Mouse (Mus musculus): ENCODE data around the gene Tcp11. TPM values are rescaled to one million over a fixed set of nuclear protein-coding genes. Genes with fewer than 3 reads are reported as not detected.

Gene Tcp11
- polyA plus RNA-seq, 1 experiment from 2014 or later = 1.8 TPM

- Histone ChIP-seq H3K4me1 (replicated peaks; ENCODE audit: control insufficient read depth, insufficient read depth, low read length) (no peaks in the 10 kb centered on the region; the same call in 1 of the 2 replicates), H3K27me3 (replicated peaks; ENCODE audit: control insufficient read depth, insufficient read depth, low read length) (no peaks in the 10 kb centered on the region), H3K9me3 (ENCODE audit: control insufficient read depth, low read length) (no peaks in the 10 kb centered on the region), H3K9ac (replicated peaks; ENCODE audit: low read depth, low read length) (no peak overlapping the region), H3K4me3 (replicated peaks; ENCODE audit: low read length) (no peak overlapping the region), H3K4me2 (ENCODE audit: low read length) (no peak overlapping the region), H3K27ac (ENCODE audit: low read length) (no peak overlapping the region; the same call in 1 of the 2 replicates), H3K36me3 (ENCODE audit: control insufficient read depth, insufficient read depth) (peaks cover 6% of the 10 kb centered on the region; the same call in 1 of the 2 replicates)
- peak; percentile 55 for ATAC-seq
- 50% methylated on average over 7 of the region's 7 CpGs for WGBS
Measured at GRCm38 (mm10) chr17:28061472-28061871, 19.0 kb downstream of the Tcp11 start.

DNA sequence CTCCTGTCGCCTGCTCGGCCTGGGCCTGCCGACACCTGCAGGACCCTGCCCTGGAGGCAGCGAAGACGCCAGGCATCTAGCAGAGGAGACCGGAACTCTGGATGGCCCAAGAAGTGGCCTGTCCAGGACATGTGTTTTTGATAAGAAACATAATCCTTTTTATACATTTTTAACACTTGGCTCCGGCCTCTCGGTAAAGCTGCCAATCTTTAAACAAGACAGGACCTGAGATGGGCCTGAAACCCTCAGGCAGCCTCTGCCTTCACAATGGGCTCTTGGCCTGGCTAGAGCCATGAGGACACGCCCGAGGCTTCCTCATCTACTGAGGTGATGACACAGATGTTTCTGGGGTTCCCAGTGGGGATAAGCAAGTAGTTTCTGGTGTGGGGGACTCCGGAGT is 19.8 kb downstream of the Tcp11 start:
- Histone ChIP-seq H3K4me1 (replicated peaks; ENCODE audit: control insufficient read depth, insufficient read depth, low read length) (no peaks in the 10 kb centered on the region; the same call in 1 of the 2 replicates), H3K27me3 (replicated peaks; ENCODE audit: control insufficient read depth, insufficient read depth, low read length) (no peaks in the 10 kb centered on the region), H3K9ac (replicated peaks; ENCODE audit: low read depth, low read length) (no peak overlapping the region), H3K27ac (ENCODE audit: low read length) (no peak overlapping the region), H3K4me3 (replicated peaks; ENCODE audit: low read length) (no peak overlapping the region), H3K36me3 (ENCODE audit: control insufficient read depth, insufficient read depth) (peaks cover 6% of the 10 kb centered on the region; the same call in 1 of the 2 replicates), H3K4me2 (ENCODE audit: low read length) (no peak overlapping the region), H3K9me3 (ENCODE audit: control insufficient read depth, low read length) (no peaks in the 10 kb centered on the region)
- ATAC-seq = no peak
- WGBS = 93% methylated on average over 11 of the region's 11 CpGs

DNA sequence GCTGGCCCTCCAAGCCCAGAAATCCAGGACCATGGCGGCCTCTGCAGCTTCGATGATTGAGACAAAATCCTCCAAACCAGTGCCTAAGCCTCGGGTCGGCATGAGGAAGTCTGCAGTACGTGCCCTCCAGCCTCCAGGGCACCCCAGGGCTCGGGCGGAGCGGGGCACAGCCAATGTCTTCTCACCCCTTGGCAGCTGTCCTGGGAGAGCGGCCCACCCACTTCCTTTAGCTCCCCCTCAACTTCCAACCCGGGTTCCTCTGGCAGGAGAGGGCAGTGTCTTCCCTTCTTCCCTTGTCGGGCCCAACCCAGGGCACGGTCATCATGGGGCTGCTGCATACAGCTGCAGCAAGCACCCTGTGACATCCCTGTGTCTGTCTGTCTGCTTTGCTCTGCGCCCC is 22.1 kb downstream of the Tcp11 start:
- H3K4me2 ChIP-seq (ENCODE audit: low read length) = no peak overlapping the region
- no peaks in the 10 kb centered on the region for H3K9me3 ChIP-seq (ENCODE audit: control insufficient read depth, low read length)
- ATAC-seq = no peak
- 87% methylated on average over 13 of the region's 13 CpGs for WGBS
- H3K27me3 ChIP-seq (replicated peaks; ENCODE audit: control insufficient read depth, insufficient read depth, low read length) = no peaks in the 10 kb centered on the region
- H3K4me1 ChIP-seq (replicated peaks; ENCODE audit: control insufficient read depth, insufficient read depth, low read length) = no peaks in the 10 kb centered on the region; the same call in 1 of the 2 replicates
- H3K4me3 ChIP-seq (replicated peaks; ENCODE audit: low read length) = no peak overlapping the region
- H3K36me3 ChIP-seq (ENCODE audit: control insufficient read depth, insufficient read depth) = peaks cover 6% of the 10 kb centered on the region
- no peak overlapping the region for H3K27ac ChIP-seq (ENCODE audit: low read length)
- H3K9ac ChIP-seq (replicated peaks; ENCODE audit: low read depth, low read length) = no peak overlapping the region

DNA sequence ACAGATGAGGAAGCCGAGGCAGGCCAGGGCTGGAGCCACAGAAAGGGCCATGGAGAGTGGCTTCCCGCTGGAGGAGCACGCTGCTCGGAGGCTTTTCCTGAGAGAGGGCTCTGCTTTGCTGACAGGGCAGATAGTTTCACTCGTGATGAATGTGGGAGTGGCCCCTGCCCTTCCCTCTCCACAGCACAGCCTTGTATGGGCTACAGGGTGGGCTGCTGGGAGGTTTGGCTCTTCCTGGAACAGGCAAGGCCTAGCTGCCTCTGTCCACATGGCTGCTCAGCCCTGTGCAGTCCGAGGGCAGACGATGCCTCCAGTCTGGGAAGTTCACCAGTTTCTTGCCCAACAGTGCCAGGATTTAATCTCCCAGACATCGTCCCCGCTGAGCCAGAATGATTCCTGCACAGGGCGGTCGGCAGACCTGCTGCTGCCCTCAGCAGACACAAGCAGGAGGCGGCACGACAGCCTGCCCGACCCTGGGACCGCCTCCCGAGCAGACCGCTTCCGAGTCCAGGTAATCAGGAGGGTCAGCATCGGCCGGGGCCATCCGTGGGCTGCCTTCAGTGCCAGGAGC is 28.1 kb downstream of the Tcp11 start:
- Histone ChIP-seq H3K4me3 (replicated peaks; ENCODE audit: low read length) (no peak overlapping the region), H3K4me1 (replicated peaks; ENCODE audit: control insufficient read depth, insufficient read depth, low read length) (no peaks in the 10 kb centered on the region; the same call in 1 of the 2 replicates), H3K9me3 (ENCODE audit: control insufficient read depth, low read length) (no peaks in the 10 kb centered on the region), H3K27ac (ENCODE audit: low read length) (no peak overlapping the region), H3K36me3 (ENCODE audit: control insufficient read depth, insufficient read depth) (no peaks in the 10 kb centered on the region; the same call in 1 of the 2 replicates), H3K4me2 (ENCODE audit: low read length) (no peak overlapping the region), H3K9ac (replicated peaks; ENCODE audit: low read depth, low read length) (no peak overlapping the region), H3K27me3 (replicated peaks; ENCODE audit: control insufficient read depth, insufficient read depth, low read length) (no peaks in the 10 kb centered on the region)
- 83% methylated on average over 21 of the region's 21 CpGs for WGBS
- ATAC-seq = no peak

- Histone ChIP-seq H3K4me1 (replicated peaks; ENCODE audit: control insufficient read depth, insufficient read depth, low read length) (no peaks in the 10 kb centered on the region; the same call in 1 of the 2 replicates), H3K9ac (replicated peaks; ENCODE audit: low read depth, low read length) (no peak overlapping the region), H3K36me3 (ENCODE audit: control insufficient read depth, insufficient read depth) (no peaks in the 10 kb centered on the region; the same call in 1 of the 2 replicates), H3K9me3 (ENCODE audit: control insufficient read depth, low read length) (no peaks in the 10 kb centered on the region), H3K27ac (ENCODE audit: low read length) (no peak overlapping the region), H3K4me2 (ENCODE audit: low read length) (no peak overlapping the region), H3K27me3 (replicated peaks; ENCODE audit: control insufficient read depth, insufficient read depth, low read length) (no peaks in the 10 kb centered on the region), H3K4me3 (replicated peaks; ENCODE audit: low read length) (no peak overlapping the region)
- 92% methylated on average over 8 of the region's 8 CpGs for WGBS
- no peak for ATAC-seq
Measured at GRCm38 (mm10) chr17:28050210-28050609, 30.2 kb downstream of the Tcp11 start.

GRCm38 (mm10) chr17:28048425-28048824 is 32.0 kb downstream of the Tcp11 start:
- H3K9me3 ChIP-seq (ENCODE audit: control insufficient read depth, low read length) = no peaks in the 10 kb centered on the region
- H3K27me3 ChIP-seq (replicated peaks; ENCODE audit: control insufficient read depth, insufficient read depth, low read length) = no peaks in the 10 kb centered on the region
- no peaks in the 10 kb centered on the region for H3K36me3 ChIP-seq (ENCODE audit: control insufficient read depth, insufficient read depth)
- 45% methylated on average over 4 of the region's 4 CpGs for WGBS
- no peak overlapping the region for H3K27ac ChIP-seq (ENCODE audit: low read length)
- no peaks in the 10 kb centered on the region; the same call in 1 of the 2 replicates for H3K4me1 ChIP-seq (replicated peaks; ENCODE audit: control insufficient read depth, insufficient read depth, low read length)
- H3K4me2 ChIP-seq (ENCODE audit: low read length) = no peak overlapping the region
- H3K9ac ChIP-seq (replicated peaks; ENCODE audit: low read depth, low read length) = no peak overlapping the region
- peak; percentile 74; the same call in 1 of the 2 replicates for ATAC-seq
- no peak overlapping the region for H3K4me3 ChIP-seq (replicated peaks; ENCODE audit: low read length)

DNA sequence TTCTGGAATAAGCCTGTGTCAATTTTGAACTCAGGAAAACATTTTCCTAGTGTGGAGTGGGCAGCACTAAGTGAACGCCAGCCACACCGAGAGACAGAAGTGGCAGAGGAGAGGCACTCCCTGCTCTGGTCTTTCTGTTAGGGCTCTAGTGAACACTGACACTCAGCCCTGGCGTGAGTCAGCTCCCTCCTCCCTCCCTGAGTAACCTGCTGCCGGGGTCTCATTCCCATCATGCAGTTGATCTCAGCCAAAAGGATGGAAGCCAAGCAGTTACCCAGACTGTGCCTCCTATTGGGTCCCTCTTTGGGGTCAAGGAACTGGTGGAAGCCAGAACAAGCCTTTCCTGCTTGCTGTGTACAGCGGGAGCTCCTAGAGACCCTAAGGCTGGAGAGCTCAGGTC is 32.9 kb downstream of the Tcp11 start:
- WGBS = 85% methylated on average over 4 of the region's 5 CpGs
- H3K4me1 ChIP-seq (replicated peaks; ENCODE audit: control insufficient read depth, insufficient read depth, low read length) = peaks cover 8% of the 10 kb centered on the region
- no peak overlapping the region for H3K4me2 ChIP-seq (ENCODE audit: low read length)
- no peak for ATAC-seq
- H3K9me3 ChIP-seq (ENCODE audit: control insufficient read depth, low read length) = no peaks in the 10 kb centered on the region
- no peaks in the 10 kb centered on the region for H3K27me3 ChIP-seq (replicated peaks; ENCODE audit: control insufficient read depth, insufficient read depth, low read length)
- H3K36me3 ChIP-seq (ENCODE audit: control insufficient read depth, insufficient read depth) = no peaks in the 10 kb centered on the region
- no peak overlapping the region for H3K9ac ChIP-seq (replicated peaks; ENCODE audit: low read depth, low read length)
- H3K4me3 ChIP-seq (replicated peaks; ENCODE audit: low read length) = no peak overlapping the region
- no peak overlapping the region for H3K27ac ChIP-seq (ENCODE audit: low read length)

DNA sequence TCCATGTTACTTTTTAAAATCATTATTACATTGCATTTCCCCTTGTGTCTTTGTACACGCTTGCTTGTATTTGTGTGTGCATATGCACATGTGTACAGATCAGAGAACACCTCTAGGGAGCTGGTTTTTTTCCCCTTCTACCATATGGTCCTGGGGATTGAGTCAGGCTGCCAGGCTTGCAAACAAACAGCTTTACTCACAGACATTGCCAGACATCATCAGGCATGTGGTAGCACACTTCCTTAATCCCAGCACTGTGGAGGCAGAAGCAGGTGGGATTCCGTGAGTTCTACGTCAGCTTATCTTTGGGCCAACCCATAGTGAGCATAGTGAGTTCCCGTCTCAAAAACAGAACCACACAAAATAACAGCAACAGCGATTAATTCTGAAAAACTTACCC is 33.4 kb downstream of the Tcp11 start:
- Histone ChIP-seq H3K27me3 (replicated peaks; ENCODE audit: control insufficient read depth, insufficient read depth, low read length) (no peaks in the 10 kb centered on the region), H3K27ac (ENCODE audit: low read length) (no peak overlapping the region), H3K9me3 (ENCODE audit: control insufficient read depth, low read length) (no peaks in the 10 kb centered on the region), H3K4me3 (replicated peaks; ENCODE audit: low read length) (no peak overlapping the region), H3K9ac (replicated peaks; ENCODE audit: low read depth, low read length) (no peak overlapping the region), H3K4me2 (ENCODE audit: low read length) (no peak overlapping the region), H3K4me1 (replicated peaks; ENCODE audit: control insufficient read depth, insufficient read depth, low read length) (peaks cover 13% of the 10 kb centered on the region), H3K36me3 (ENCODE audit: control insufficient read depth, insufficient read depth) (no peaks in the 10 kb centered on the region)
- no peak for ATAC-seq
- 74% methylated on average over 5 of the region's 5 CpGs for WGBS

DNA sequence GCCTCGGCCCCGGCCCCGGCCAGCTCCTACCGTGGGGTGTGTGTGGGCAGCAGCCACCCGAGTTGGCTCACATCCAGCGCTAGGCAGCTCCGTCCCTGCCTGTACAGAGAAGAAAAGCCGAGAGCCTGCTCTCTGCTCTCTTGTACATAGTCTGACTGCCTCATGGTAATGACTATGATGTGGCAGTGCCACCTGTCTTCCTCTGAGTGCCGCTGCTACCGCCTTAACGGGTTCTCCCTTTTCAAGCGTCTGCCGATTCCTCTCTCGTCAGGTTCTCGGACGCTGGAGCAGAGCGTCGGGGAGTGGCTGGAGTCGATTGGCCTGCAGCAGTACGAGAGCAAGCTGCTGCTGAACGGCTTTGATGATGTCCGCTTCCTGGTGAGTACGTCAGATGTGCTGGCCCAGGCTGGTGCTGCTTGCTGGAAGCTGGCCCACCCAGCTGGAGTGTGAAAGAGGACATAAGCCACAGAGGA is 38.1 kb downstream of the Tcp11 start:
- peak overlapping the region; percentile 32 for H3K4me3 ChIP-seq (replicated peaks; ENCODE audit: low read length)
- peak overlapping the region; percentile 76 for H3K27ac ChIP-seq (ENCODE audit: low read length)
- whole genome bisulfite sequencing = 17% methylated on average over 23 of the region's 23 CpGs
- no peaks in the 10 kb centered on the region for H3K36me3 ChIP-seq (ENCODE audit: control insufficient read depth, insufficient read depth)
- ATAC-seq = peak; percentile 82
- peaks cover 37% of the 10 kb centered on the region for H3K4me1 ChIP-seq (replicated peaks; ENCODE audit: control insufficient read depth, insufficient read depth, low read length)
- no peaks in the 10 kb centered on the region for H3K27me3 ChIP-seq (replicated peaks; ENCODE audit: control insufficient read depth, insufficient read depth, low read length)
- H3K9me3 ChIP-seq (ENCODE audit: control insufficient read depth, low read length) = no peaks in the 10 kb centered on the region
- peak overlapping the region; percentile 54 for H3K9ac ChIP-seq (replicated peaks; ENCODE audit: low read depth, low read length)
- H3K4me2 ChIP-seq (ENCODE audit: low read length) = peak overlapping the region; percentile 48

All from forebrain, embryonic 16.5 days (tissue).